9 mouse cellular contexts compared by ENCODE assay signal in the genomic region with DNA sequence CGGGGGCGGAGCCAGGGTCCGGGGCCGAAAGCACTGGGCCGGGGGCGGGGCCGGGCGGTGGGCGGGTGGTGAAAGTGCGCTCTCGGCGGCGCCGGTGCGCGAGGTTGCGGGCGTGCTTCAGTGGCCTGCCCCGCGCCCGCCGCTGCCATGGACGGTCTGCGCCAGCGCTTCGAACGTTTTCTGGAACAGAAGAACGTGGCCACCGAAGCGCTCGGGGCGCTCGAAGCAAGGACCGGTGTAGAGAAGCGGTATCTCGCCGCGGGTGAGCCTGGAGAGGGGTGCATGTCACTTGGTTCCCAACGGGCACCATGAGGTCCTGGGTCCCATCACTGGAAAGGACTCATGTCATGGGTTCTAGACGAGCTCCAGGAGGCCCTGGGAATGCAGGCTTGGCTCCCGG. TPM values are rescaled to one million over a fixed set of nuclear protein-coding genes. Genes with fewer than 3 reads are reported as not detected.
DNase-seq lines count a peak whose midpoint lies in the region; ATAC-seq lines count a peak whose summit lies in the region.
"Had no signal": no experiment of that assay in that cellular context is flagged by ENCODE, and none has a peak within 500 bp of the region (broad histone marks: within the 10 kb centered on the region; RNA-seq: fewer than 3 reads in every experiment).

No protein-coding gene starts in this region.

- H3K4me3 ChIP-seq in kidney, embryonic 14.5 days (ENCODE audit: low read length): peak overlapping the region; percentile 44
- peak overlapping the region; percentile 55 for H3K4me3 ChIP-seq in brown adipose tissue, adult 24 weeks (ENCODE audit: insufficient read depth, low read depth, low read length)
- H3K4me3 ChIP-seq in hindbrain, embryonic 13.5 days: peak overlapping the region; percentile 46
- peak overlapping the region; percentile 44 for H3K4me3 ChIP-seq in midbrain, embryonic 14.5 days (replicated peaks; ENCODE audit: low read depth, low read length)

- peaks cover 6% of the 10 kb centered on the region for H3K27me3 ChIP-seq in kidney, embryonic 14.5 days (ENCODE audit: control insufficient read depth, insufficient read depth, low read length)
- peaks cover 45% of the 10 kb centered on the region for H3K27me3 ChIP-seq in hindbrain, embryonic 13.5 days
- 0 out of 2 replicates have a peak, but pooled peaks cover 3% of the 10 kb centered on the region for H3K27me3 ChIP-seq in midbrain, embryonic 14.5 days (ENCODE audit: control insufficient read depth, insufficient read depth, low read length)
- H3K27me3 ChIP-seq: Patski had no signal

- peaks cover 11% of the 10 kb centered on the region for H3K4me1 ChIP-seq in kidney, embryonic 14.5 days (ENCODE audit: control insufficient read depth, insufficient read depth, low read length)
- H3K4me1 ChIP-seq in brown adipose tissue, adult 24 weeks (ENCODE audit: control insufficient read depth, insufficient read depth, insufficient read length, low read length): peaks cover 3% of the 10 kb centered on the region
- H3K4me1 ChIP-seq in hindbrain, embryonic 13.5 days (replicated peaks): peaks cover 17% of the 10 kb centered on the region
- H3K4me1 ChIP-seq in midbrain, embryonic 14.5 days (ENCODE audit: control insufficient read depth, insufficient read depth, low read length): peaks cover 14% of the 10 kb centered on the region

- H3K4me2 ChIP-seq in kidney, embryonic 14.5 days (replicated peaks; ENCODE audit: low read depth, low read length): peak overlapping the region; percentile 91
- peak overlapping the region; percentile 79 for H3K4me2 ChIP-seq in hindbrain, embryonic 13.5 days
- H3K4me2 ChIP-seq in midbrain, embryonic 14.5 days (ENCODE audit: low read length): peak overlapping the region; percentile 87

- DNase-seq in kidney, postnatal 14 days: no peak
- no peak for DNase-seq in midbrain, embryonic 14.5 days
- DNase-seq in layer of hippocampus, postnatal 36 days: no peak
- no peak for DNase-seq in c-Kit-positive CD71-positive TER-119-positive erythroid progenitor cells, embryonic 14.5 days (ENCODE audit: low spot score)
- no peak for DNase-seq in gastrocnemius, adult 18-20 months (ENCODE audit: low spot score)

- no peak overlapping the region for H3K27ac ChIP-seq in kidney, embryonic 14.5 days (ENCODE audit: low read depth, low read length)
- no peak overlapping the region for H3K27ac ChIP-seq in brown adipose tissue, adult 24 weeks (replicated peaks; ENCODE audit: low read depth, low read length)
- H3K27ac ChIP-seq in hindbrain, embryonic 13.5 days: no peak overlapping the region
- no peak overlapping the region for H3K27ac ChIP-seq in midbrain, embryonic 14.5 days (replicated peaks; ENCODE audit: low read depth, low read length)

- 1% methylated on average over 30 of the region's 41 CpGs for WGBS in kidney, embryonic 14.5 days
- WGBS in hindbrain, embryonic 13.5 days: 2% methylated on average over 34 of the region's 41 CpGs
- WGBS in midbrain, embryonic 14.5 days: under 1% methylated on average over 41 of the region's 41 CpGs

- ATAC-seq in kidney, embryonic 14.5 days (ENCODE audit: low FRiP score, low TSS enrichment): no peak
- ATAC-seq in hindbrain, embryonic 13.5 days (ENCODE audit: low FRiP score): no peak; the same call in 1 of the 2 replicates
- ATAC-seq in midbrain, embryonic 14.5 days (ENCODE audit: low FRiP score, low TSS enrichment): no peak

- H3K36me3 ChIP-seq in kidney, embryonic 14.5 days (ENCODE audit: control insufficient read depth, insufficient read depth, low read length): no peaks in the 10 kb centered on the region
- no peaks in the 10 kb centered on the region for H3K36me3 ChIP-seq in hindbrain, embryonic 13.5 days
- H3K36me3 ChIP-seq in midbrain, embryonic 14.5 days (ENCODE audit: control insufficient read depth, insufficient read depth, low read length): no peaks in the 10 kb centered on the region

- peak overlapping the region; percentile 58 for H3K9ac ChIP-seq in kidney, embryonic 14.5 days (ENCODE audit: low read depth, low read length)
- H3K9ac ChIP-seq in hindbrain, embryonic 13.5 days: peak overlapping the region; percentile 68
- peak overlapping the region; percentile 47; the same call in 1 of the 2 replicates for H3K9ac ChIP-seq in midbrain, embryonic 14.5 days (replicated peaks; ENCODE audit: low read length)

- H3K9me3 ChIP-seq in kidney, embryonic 14.5 days (ENCODE audit: control insufficient read depth, low read length): no peaks in the 10 kb centered on the region
- H3K9me3 ChIP-seq in hindbrain, embryonic 13.5 days: no peaks in the 10 kb centered on the region
- H3K9me3 ChIP-seq in midbrain, embryonic 14.5 days (ENCODE audit: control insufficient read depth, low read length): no peaks in the 10 kb centered on the region

RNA-seq across cellular contexts. Expression of a gene that starts 0.3 kb away (rescaled TPM):
- polyA plus RNA-seq in kidney, embryonic 14.5 days (2014; fragmentation: Nextera tagmentation; extraction: Ambion mirVana): 5.6 and 7.1 TPM in 2 replicates
- 15.7 and 17.7 TPM in 2 replicates for polyA plus RNA-seq in brown adipose tissue, adult 24 weeks (2012; ENCODE audit: insufficient read depth, insufficient read length, missing spikeins)
- 3.1 and 3.5 TPM in 2 replicates for polyA plus RNA-seq in hindbrain, embryonic 13.5 days (2015; fragmentation: Nextera tagmentation; extraction: Ambion mirVana)
- polyA plus RNA-seq in midbrain, embryonic 14.5 days (2014; fragmentation: Nextera tagmentation; extraction: Ambion mirVana): 5.3 and 7.3 TPM in 2 replicates
- total RNA-seq in layer of hippocampus, postnatal 36 days (2021): 10 to 100 TPM in 1 of 2 experiments, 1 to 10 TPM in 1; 8.6 to 10.3 TPM
- 1 to 10 TPM; 3.4 to 4.1 TPM for total RNA-seq in gastrocnemius, adult 18-20 months (2021)

RNA-seq across cellular contexts. Expression of a gene that starts 0.8 kb away (rescaled TPM):
- 6.2 and 8.1 TPM in 2 replicates for polyA plus RNA-seq in kidney, embryonic 14.5 days (2014; fragmentation: Nextera tagmentation; extraction: Ambion mirVana)
- 4.3 and 7.8 TPM in 2 replicates for polyA plus RNA-seq in brown adipose tissue, adult 24 weeks (2012; ENCODE audit: insufficient read depth, insufficient read length, missing spikeins)
- polyA plus RNA-seq in hindbrain, embryonic 13.5 days (2015; fragmentation: Nextera tagmentation; extraction: Ambion mirVana): 1.9 and 2.5 TPM in 2 replicates
- polyA plus RNA-seq in midbrain, embryonic 14.5 days (2014; fragmentation: Nextera tagmentation; extraction: Ambion mirVana): 2.5 and 3.5 TPM in 2 replicates
- total RNA-seq in layer of hippocampus, postnatal 36 days (2021): 1 to 10 TPM; 2.2 to 2.6 TPM
- under 1 TPM; 0.78 to 0.97 TPM for total RNA-seq in gastrocnemius, adult 18-20 months (2021)

RNA-seq across cellular contexts. Expression of a gene that starts 9.7 kb away (rescaled TPM):
- polyA plus RNA-seq in kidney, embryonic 14.5 days (2014; fragmentation: Nextera tagmentation; extraction: Ambion mirVana): 36.1 and 40.5 TPM in 2 replicates
- polyA plus RNA-seq in brown adipose tissue, adult 24 weeks (2012; ENCODE audit: insufficient read depth, insufficient read length, missing spikeins): 24.3 and 25.7 TPM in 2 replicates
- 28.5 and 29.1 TPM in 2 replicates for polyA plus RNA-seq in hindbrain, embryonic 13.5 days (2015; fragmentation: Nextera tagmentation; extraction: Ambion mirVana)
- polyA plus RNA-seq in midbrain, embryonic 14.5 days (2014; fragmentation: Nextera tagmentation; extraction: Ambion mirVana): 20.4 and 21.6 TPM in 2 replicates
- 10 to 100 TPM; 22.4 to 23.0 TPM for total RNA-seq in layer of hippocampus, postnatal 36 days (2021)
- total RNA-seq in gastrocnemius, adult 18-20 months (2021): 1 to 10 TPM; 6.8 to 7.1 TPM

RNA-seq across cellular contexts. Expression of a gene that starts 18.1 kb away (rescaled TPM):
- 1.2 and 2.7 TPM in 2 replicates for polyA plus RNA-seq in kidney, embryonic 14.5 days (2014; fragmentation: Nextera tagmentation; extraction: Ambion mirVana)
- polyA plus RNA-seq in brown adipose tissue, adult 24 weeks (2012; ENCODE audit: insufficient read depth, insufficient read length, missing spikeins): 2.9 and 4.2 TPM in 2 replicates
- polyA plus RNA-seq in hindbrain, embryonic 13.5 days (2015; fragmentation: Nextera tagmentation; extraction: Ambion mirVana): 0.42 and 0.66 TPM in 2 replicates
- 0.26 TPM in 1 of 2 replicates, not detected in the other for polyA plus RNA-seq in midbrain, embryonic 14.5 days (2014; fragmentation: Nextera tagmentation; extraction: Ambion mirVana)
- 1 to 10 TPM; 4.9 to 5.2 TPM for total RNA-seq in layer of hippocampus, postnatal 36 days (2021)
- 10 to 100 TPM; 32.5 to 37.0 TPM for total RNA-seq in gastrocnemius, adult 18-20 months (2021)

RNA-seq across cellular contexts. Expression of a gene that starts 26.2 kb away (rescaled TPM):
- polyA plus RNA-seq in kidney, embryonic 14.5 days (2014; fragmentation: Nextera tagmentation; extraction: Ambion mirVana): 0.62 and 0.66 TPM in 2 replicates
- polyA plus RNA-seq in brown adipose tissue, adult 24 weeks (2012; ENCODE audit: insufficient read depth, insufficient read length, missing spikeins): not detected in 2 replicates
- polyA plus RNA-seq in hindbrain, embryonic 13.5 days (2015; fragmentation: Nextera tagmentation; extraction: Ambion mirVana): 1.2 and 1.7 TPM in 2 replicates
- polyA plus RNA-seq in midbrain, embryonic 14.5 days (2014; fragmentation: Nextera tagmentation; extraction: Ambion mirVana): 2.9 and 3.2 TPM in 2 replicates
- total RNA-seq in layer of hippocampus, postnatal 36 days (2021): 10 to 100 TPM; 23.2 to 23.4 TPM
- under 1 TPM; 0.09 to 0.11 TPM for total RNA-seq in gastrocnemius, adult 18-20 months (2021)
